Mouse (Mus musculus): Measurements from ENCODE around the gene Nelfb. TPM values are rescaled to one million over a fixed set of nuclear protein-coding genes. Genes with fewer than 3 reads are reported as not detected.

Gene Nelfb
- polyA plus RNA-seq, 1 experiment from 2014 or later = 106 TPM

DNA sequence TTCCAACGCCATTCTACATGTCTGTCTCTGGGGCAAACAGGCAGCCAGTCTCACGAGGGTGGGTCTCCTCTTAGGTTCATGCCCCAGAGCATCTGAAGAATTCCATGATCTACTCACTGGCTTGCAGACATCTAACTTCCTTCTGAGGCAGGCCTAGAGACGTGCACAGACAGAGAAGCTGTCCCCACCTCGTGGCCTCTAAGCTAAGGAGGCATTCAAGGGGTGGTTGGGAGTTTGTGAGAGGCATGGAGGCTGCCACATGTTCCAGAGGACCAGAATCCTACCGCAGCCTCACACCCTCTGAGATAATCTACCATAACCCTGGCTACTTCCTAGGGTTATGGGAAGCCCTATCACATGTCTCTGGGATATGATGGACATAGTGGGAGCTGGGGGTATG is 17.3 kb downstream of the Nelfb start:
- no peak overlapping the region for H3K4me3 ChIP-seq (replicated peaks)
- no peak overlapping the region for H3K27ac ChIP-seq
- H3K9ac ChIP-seq = no peak overlapping the region
- 82% methylated on average over 5 of the region's 5 CpGs for WGBS
- no peak overlapping the region for H3K4me2 ChIP-seq
- no peak for ATAC-seq (ENCODE audit: low FRiP score)
- peaks cover 38% of the 10 kb centered on the region for H3K27me3 ChIP-seq
- H3K4me1 ChIP-seq = peaks cover 10% of the 10 kb centered on the region
- peaks cover 11% of the 10 kb centered on the region for H3K36me3 ChIP-seq (replicated peaks)
- no peaks in the 10 kb centered on the region for H3K9me3 ChIP-seq

- H3K9ac ChIP-seq = peak overlapping the region; percentile 12; the same call in 1 of the 2 replicates
- H3K36me3 ChIP-seq (replicated peaks) = peaks cover 5% of the 10 kb centered on the region; the same call in 1 of the 2 replicates
- H3K4me3 ChIP-seq (replicated peaks) = no peak overlapping the region
- H3K4me2 ChIP-seq = no peak overlapping the region
- H3K9me3 ChIP-seq = no peaks in the 10 kb centered on the region
- peaks cover 38% of the 10 kb centered on the region for H3K27me3 ChIP-seq
- 7% methylated on average over 6 of the region's 6 CpGs for WGBS
- no peak overlapping the region for H3K27ac ChIP-seq
- peaks cover 10% of the 10 kb centered on the region for H3K4me1 ChIP-seq
- ATAC-seq (ENCODE audit: low FRiP score) = peak; percentile 78
These were observed 17.9 kb downstream of the Nelfb start for GRCm38 (mm10) chr2:25193330-25193770.

GRCm38 (mm10) chr2:25187841-25188240 is 23.4 kb downstream of the Nelfb start:
- Histone ChIP-seq H3K9ac (no peak overlapping the region), H3K4me3 (replicated peaks) (no peak overlapping the region), H3K27ac (no peak overlapping the region), H3K36me3 (replicated peaks) (peaks cover 16% of the 10 kb centered on the region), H3K4me2 (no peak overlapping the region), H3K27me3 (no peaks in the 10 kb centered on the region), H3K9me3 (no peaks in the 10 kb centered on the region), H3K4me1 (peaks cover 41% of the 10 kb centered on the region)
- WGBS = 85% methylated on average over 6 of the region's 6 CpGs
- ATAC-seq (ENCODE audit: low FRiP score) = no peak

- 31% methylated on average over 5 of the region's 5 CpGs for WGBS
- H3K36me3 ChIP-seq (replicated peaks) = peaks cover 16% of the 10 kb centered on the region
- H3K4me3 ChIP-seq (replicated peaks) = peak overlapping the region; percentile 47
- H3K9ac ChIP-seq = no peak overlapping the region; the same call in 1 of the 2 replicates
- H3K27me3 ChIP-seq = no peaks in the 10 kb centered on the region
- H3K4me1 ChIP-seq = peaks cover 45% of the 10 kb centered on the region
- no peak for ATAC-seq (ENCODE audit: low FRiP score)
- no peaks in the 10 kb centered on the region for H3K9me3 ChIP-seq
- peak overlapping the region; percentile 98 for H3K27ac ChIP-seq
- H3K4me2 ChIP-seq = peak overlapping the region; percentile 80
These were observed 24.7 kb downstream of the Nelfb start for GRCm38 (mm10) chr2:25186575-25186930.

GRCm38 (mm10) chr2:25185625-25186574 is 25.4 kb downstream of the Nelfb start:
- Histone ChIP-seq H3K27me3 (no peaks in the 10 kb centered on the region), H3K4me2 (peak overlapping the region; percentile 80), H3K4me3 (replicated peaks) (peak overlapping the region; percentile 47), H3K4me1 (peaks cover 45% of the 10 kb centered on the region), H3K36me3 (replicated peaks) (peaks cover 16% of the 10 kb centered on the region), H3K9me3 (no peaks in the 10 kb centered on the region), H3K27ac (peak overlapping the region; percentile 98), H3K9ac (peak overlapping the region; percentile 69)
- 2% methylated on average over 61 of the region's 64 CpGs for WGBS
- peak; percentile 83 for ATAC-seq (ENCODE audit: low FRiP score)

DNA sequence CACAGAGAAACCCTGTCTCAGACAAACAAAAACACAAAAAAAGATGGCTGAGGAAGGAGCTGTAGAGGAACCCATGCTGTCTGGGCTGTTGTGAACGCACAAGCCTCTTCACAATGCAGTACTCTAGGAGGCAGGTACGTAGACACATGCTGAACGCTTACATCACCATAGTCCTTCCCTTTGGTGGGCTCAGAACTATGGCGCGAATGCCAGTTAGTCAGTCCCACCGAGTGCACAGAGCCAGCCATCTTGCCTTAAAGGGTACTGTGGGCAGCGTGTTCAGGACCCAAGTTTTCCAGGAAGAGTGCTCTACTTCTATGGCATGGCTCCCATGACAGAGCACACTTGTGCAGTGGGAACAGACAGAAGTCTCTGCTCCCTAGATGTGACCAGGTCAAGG is 26.8 kb downstream of the Nelfb start:
- no peak overlapping the region for H3K9ac ChIP-seq
- WGBS = 89% methylated on average over 7 of the region's 7 CpGs
- no peaks in the 10 kb centered on the region for H3K9me3 ChIP-seq
- no peaks in the 10 kb centered on the region for H3K27me3 ChIP-seq
- peak overlapping the region; percentile 80 for H3K4me2 ChIP-seq
- peaks cover 55% of the 10 kb centered on the region for H3K4me1 ChIP-seq
- H3K4me3 ChIP-seq (replicated peaks) = no peak overlapping the region; the same call in 1 of the 2 replicates
- peak overlapping the region; percentile 98 for H3K27ac ChIP-seq
- ATAC-seq (ENCODE audit: low FRiP score) = no peak
- H3K36me3 ChIP-seq (replicated peaks) = peaks cover 16% of the 10 kb centered on the region

- peaks cover 16% of the 10 kb centered on the region for H3K36me3 ChIP-seq (replicated peaks)
- H3K27ac ChIP-seq = peak overlapping the region; percentile 98
- 55% methylated on average over 2 of the region's 2 CpGs for WGBS
- 0 out of 2 replicates have a peak overlapping the region, but pooled peaks have one; percentile 90 for H3K9ac ChIP-seq
- H3K4me3 ChIP-seq (replicated peaks) = peak overlapping the region; percentile 86
- ATAC-seq (ENCODE audit: low FRiP score) = no peak
- peaks cover 65% of the 10 kb centered on the region for H3K4me1 ChIP-seq
- H3K27me3 ChIP-seq = no peaks in the 10 kb centered on the region
- H3K4me2 ChIP-seq = peak overlapping the region; percentile 72
- no peaks in the 10 kb centered on the region for H3K9me3 ChIP-seq
These were observed 28.0 kb downstream of the Nelfb start for GRCm38 (mm10) chr2:25183336-25183735.

DNA sequence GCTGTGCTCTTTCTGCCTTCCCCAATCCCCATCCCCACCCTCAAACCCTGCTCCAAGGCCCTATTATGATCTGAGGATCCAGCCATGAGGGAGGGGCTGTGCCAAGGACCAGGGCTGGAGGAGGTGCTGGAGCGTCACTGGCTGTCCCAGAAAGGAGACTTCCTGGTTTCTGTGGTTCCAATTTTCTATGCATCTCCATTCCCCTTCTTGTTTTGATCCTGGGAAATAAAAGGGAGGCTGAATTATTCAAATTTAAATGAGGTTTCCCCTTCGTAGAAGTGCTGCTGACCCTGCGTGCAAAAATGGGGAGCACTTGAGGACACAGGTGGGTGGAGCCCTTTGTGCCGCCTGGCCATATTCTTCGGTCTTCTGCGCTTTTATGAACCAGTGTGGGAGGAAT is 28.6 kb downstream of the Nelfb start:
- ATAC-seq (ENCODE audit: low FRiP score) = no peak
- Histone ChIP-seq H3K9ac (peak overlapping the region; percentile 90), H3K4me2 (peak overlapping the region; percentile 72), H3K4me1 (peaks cover 72% of the 10 kb centered on the region), H3K4me3 (replicated peaks) (peak overlapping the region; percentile 86), H3K36me3 (replicated peaks) (peaks cover 16% of the 10 kb centered on the region), H3K9me3 (no peaks in the 10 kb centered on the region), H3K27ac (peak overlapping the region; percentile 98), H3K27me3 (no peaks in the 10 kb centered on the region)
- WGBS = 3% methylated on average over 6 of the region's 6 CpGs

GRCm38 (mm10) chr2:25181891-25182397 is 29.3 kb downstream of the Nelfb start:
- whole genome bisulfite sequencing = 0% methylated on average over 17 of the region's 17 CpGs
- H3K27me3 ChIP-seq = no peaks in the 10 kb centered on the region
- H3K4me2 ChIP-seq = peak overlapping the region; percentile 72
- peaks cover 16% of the 10 kb centered on the region for H3K36me3 ChIP-seq (replicated peaks)
- no peak for ATAC-seq (ENCODE audit: low FRiP score)
- peaks cover 79% of the 10 kb centered on the region for H3K4me1 ChIP-seq
- no peaks in the 10 kb centered on the region for H3K9me3 ChIP-seq
- H3K9ac ChIP-seq = peak overlapping the region; percentile 90
- H3K27ac ChIP-seq = peak overlapping the region; percentile 98
- peak overlapping the region; percentile 86 for H3K4me3 ChIP-seq (replicated peaks)

DNA sequence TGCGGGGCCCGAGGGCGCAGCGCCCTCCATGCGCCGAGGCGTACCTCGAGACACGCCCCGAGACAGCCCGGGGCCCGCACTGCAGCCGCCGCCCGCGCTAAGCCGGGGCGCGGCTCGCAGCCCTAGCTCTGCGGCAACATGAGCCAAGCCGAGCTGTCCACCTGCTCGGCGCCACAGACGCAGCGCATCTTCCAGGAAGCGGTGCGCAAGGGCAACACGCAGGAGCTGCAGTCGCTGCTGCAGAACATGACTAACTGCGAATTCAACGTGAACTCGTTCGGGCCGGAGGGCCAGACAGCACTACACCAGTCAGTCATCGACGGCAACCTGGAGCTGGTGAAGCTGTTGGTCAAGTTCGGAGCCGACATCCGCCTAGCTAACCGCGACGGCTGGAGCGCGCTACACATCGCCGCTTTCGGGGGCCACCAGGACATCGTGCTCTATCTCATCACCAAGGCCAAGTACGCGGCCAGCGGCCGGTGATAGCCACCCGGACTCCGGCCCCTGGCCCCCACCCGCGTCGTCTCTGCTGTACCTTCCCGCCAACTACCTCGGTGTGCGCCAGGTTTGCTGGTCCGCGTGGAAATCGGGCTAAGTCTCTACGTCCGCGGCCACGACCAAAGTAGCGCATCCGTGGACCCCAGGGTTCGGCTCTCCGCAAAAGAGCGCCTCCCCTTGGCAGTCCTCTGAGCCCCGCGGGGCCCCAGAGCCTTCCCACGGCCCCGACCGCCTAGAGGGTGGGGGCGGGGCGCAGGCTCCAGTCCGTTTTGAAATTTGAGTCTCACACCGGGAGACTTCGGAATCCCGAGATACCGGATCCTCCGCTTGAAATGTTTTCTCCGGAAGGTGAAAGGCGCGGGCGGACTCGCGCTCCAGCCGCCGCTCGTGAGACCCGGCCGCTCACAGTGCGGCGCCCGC is 30.1 kb downstream of the Nelfb start:
- peak overlapping the region; percentile 72 for H3K4me2 ChIP-seq
- no peaks in the 10 kb centered on the region for H3K9me3 ChIP-seq
- H3K4me3 ChIP-seq (replicated peaks) = peak overlapping the region; percentile 86
- H3K4me1 ChIP-seq = peaks cover 79% of the 10 kb centered on the region
- no peaks in the 10 kb centered on the region for H3K27me3 ChIP-seq
- under 1% methylated on average over 100 of the region's 100 CpGs for WGBS
- peak; percentile 19; the same call in 1 of the 2 replicates for ATAC-seq (ENCODE audit: low FRiP score)
- H3K27ac ChIP-seq = peak overlapping the region; percentile 98
- peak overlapping the region; percentile 90 for H3K9ac ChIP-seq
- peaks cover 16% of the 10 kb centered on the region for H3K36me3 ChIP-seq (replicated peaks)

- peak; percentile 89 for ATAC-seq (ENCODE audit: low FRiP score)
- Histone ChIP-seq H3K27ac (peak within 1 kb of the TSS; percentile 98), H3K27me3 (no peaks in the 10 kb centered on the region), H3K36me3 (replicated peaks) (peaks cover 16% of the 10 kb centered on the region), H3K9me3 (no peaks in the 10 kb centered on the region), H3K4me3 (replicated peaks) (peak within 1 kb of the TSS; percentile 86), H3K4me1 (peaks cover 79% of the 10 kb centered on the region), H3K9ac (peak within 1 kb of the TSS; percentile 90), H3K4me2 (peak within 1 kb of the TSS; percentile 72)
- under 1% methylated on average over 35 of the region's 35 CpGs for WGBS
These were observed 30.8 kb downstream of the Nelfb start, which contains the start of gene Nrarp for GRCm38 (mm10) chr2:25180478-25180903. Gene Nrarp, plus strand, starts transcription at chr2:25180758.

Measured in forebrain, embryonic 12.5 days (tissue).